Mouse (Mus musculus) retina, postnatal 1 day (tissue): ENCODE measurements at regions not wholly inside any gene's neighbourhood (a gene's known extent, or its start where the extent isn't known, plus 50 kb on each side); places are given as distances from the start of the nearest gene placed in this dataset.

Experiments
- DNase-seq: peaks from one replicate; pipeline ENCODE4 v3.0.0-alpha.2; 2012

GRCm38 (mm10) chr6:121560852-121561251 lies 74.3 kb upstream of the A2m start:
- DNase-seq, result peak; percentile 90

- peak; percentile 85 for DNase-seq
Observed at GRCm38 (mm10) chr6:121560393-121560793, 74.8 kb upstream of the A2m start.

- peak; percentile 70 for DNase-seq
Observed at GRCm38 (mm10) chr6:121556481-121556880, 78.7 kb upstream of the A2m start.

DNA sequence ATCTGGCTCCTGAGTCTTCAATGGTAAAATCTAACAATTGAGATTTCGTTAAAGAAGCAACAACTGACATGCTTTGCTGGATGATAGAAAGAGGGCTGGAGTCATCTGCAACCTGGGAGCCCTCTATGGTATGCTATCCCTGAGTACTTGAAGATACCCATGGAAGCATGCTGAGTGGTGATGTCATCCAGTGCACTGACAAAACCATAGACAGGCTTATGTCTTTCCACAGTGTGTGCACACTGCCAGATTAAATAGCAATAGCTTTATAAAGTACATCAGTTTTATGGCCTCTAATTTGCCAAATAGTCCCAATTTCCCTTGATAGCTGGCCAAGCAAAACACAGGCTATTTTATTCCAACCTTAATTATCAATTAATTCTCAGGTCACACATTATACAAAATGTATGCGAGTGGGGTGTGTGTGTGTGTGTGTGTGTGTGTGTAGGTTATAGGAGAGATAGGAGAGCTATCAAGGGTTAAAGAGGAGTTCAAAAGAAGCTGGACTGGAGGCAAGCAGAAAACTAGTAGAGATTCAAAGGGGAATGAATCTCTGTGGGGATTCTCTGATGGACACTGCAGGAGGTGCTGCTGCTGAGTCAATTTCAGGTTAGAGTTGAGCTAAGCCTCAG lies 80.1 kb upstream of the Iqsec3 start:
- no peak for DNase-seq

DNA sequence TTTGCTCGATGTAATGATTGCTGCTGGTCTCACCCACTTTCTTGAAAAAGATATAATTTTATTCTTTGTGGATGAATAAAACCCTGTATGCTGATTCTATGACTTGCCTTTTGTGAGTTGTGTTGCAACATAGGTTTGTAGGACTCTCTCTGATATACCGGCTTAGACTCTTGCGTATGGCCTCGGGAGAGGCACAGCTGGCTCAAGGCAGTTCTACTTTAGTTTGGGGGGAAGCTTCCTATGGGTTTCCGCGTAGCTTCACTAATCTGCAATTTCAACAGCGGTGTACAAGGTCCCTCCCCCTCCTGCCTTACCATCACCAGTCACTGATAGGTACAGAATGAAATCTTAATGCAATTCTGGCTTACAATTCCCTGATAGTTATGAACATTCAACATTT lies 60.0 kb upstream of the Iqsec3 start:
- no peak for DNase-seq

- peak; percentile 75 for DNase-seq
Observed at GRCm38 (mm10) chr6:121532926-121533325, 59.4 kb upstream of the Iqsec3 start.

DNA sequence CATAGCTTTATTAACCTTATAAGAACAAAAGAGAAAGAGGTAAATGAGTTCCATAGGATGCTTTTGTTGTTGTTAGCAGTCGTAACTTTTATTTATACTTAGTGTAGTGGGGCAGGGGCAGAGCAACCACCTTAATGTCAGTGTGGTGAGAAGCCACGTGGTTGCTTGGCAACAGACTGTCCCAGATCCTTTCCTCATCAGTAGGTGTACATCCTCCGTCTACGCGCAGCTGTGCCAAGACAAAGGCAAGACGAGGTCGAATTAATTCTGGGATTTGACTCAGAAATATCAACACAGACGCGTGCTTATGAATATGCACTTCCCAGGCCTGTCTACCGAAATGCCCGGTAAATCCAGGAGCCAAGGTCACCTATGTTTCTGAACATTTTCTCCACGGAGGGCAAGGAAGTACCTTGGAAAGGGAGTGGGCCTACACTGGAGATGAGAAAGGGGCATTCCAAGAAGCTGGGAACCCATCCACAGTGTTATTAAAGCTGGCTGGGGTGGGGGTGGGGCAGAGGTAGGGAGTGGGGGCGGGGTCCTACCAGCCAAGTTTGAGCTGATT lies 58.4 kb upstream of the Iqsec3 start:
- DNase-seq, result peak; percentile 38

- no peak for DNase-seq
Observed at GRCm38 (mm10) chr6:121527281-121527680, 53.8 kb upstream of the Iqsec3 start.

- no peak for DNase-seq
Observed at GRCm38 (mm10) chr6:121526121-121526520, 52.6 kb upstream of the Iqsec3 start.

GRCm38 (mm10) chr6:121524613-121524970 lies 51.1 kb upstream of the Iqsec3 start:
- DNase-seq, result peak; percentile 73

- DNase-seq, result peak; percentile 72
Observed at GRCm38 (mm10) chr6:121523882-121524612, 50.6 kb upstream of the Iqsec3 start.
